Mouse (Mus musculus): Measurements from ENCODE around the gene Edn1. TPM values are rescaled to one million over a fixed set of nuclear protein-coding genes. Genes with fewer than 3 reads are reported as not detected.

The Edn1 gene
- total RNA-seq (2021) = 1 to 10 TPM; 2.6 to 3.3 TPM
- long read RNA-seq, experiment 1, partial matches to known transcripts = 0 of 1 reads
- long read RNA-seq, experiment 1, other reads (novel, unspliced or antisense) = 0 of 1 reads
- long read RNA-seq, experiment 2, transcript Edn1-201 (5 exons, 2,139 nt) = major isoform, 6 of 6 reads
- long read RNA-seq, experiment 2, partial matches to known transcripts = 0 of 6 reads
- long read RNA-seq, experiment 2, other reads (novel, unspliced or antisense) = 0 of 6 reads

GRCm38 (mm10) chr13:42301161-42301721 is at the start of gene Edn1:
Gene Edn1, plus strand, starts transcription at chr13:42301476.
- no peak for TF ChIP-seq CTCF (IDR thresholded peaks at IDR 0.05)
- H3K27ac ChIP-seq = peak within 1 kb of the TSS; percentile 13; the same call in 1 of the 2 replicates
- DNase-seq (ENCODE audit: extremely low spot score in 1 of 2, low spot score in 2 of 2) = no peak
- H3K4me3 ChIP-seq = peak within 1 kb of the TSS; percentile 43
- intact Hi-C loops (cut with DNase I) = loop anchor here (1.0 to 10.0 kb wide), 6 partner anchors 56 to 592 kb away; partner anchors contain the start of gene Hivep1

GRCm38 (mm10) chr13:42253821-42254220 is 47.5 kb upstream of the Edn1 start:
- intact Hi-C loops (cut with DNase I) = no loop called here
- TF ChIP-seq CTCF (IDR thresholded peaks at IDR 0.05) = no peak
- DNase-seq (ENCODE audit: extremely low spot score in 1 of 2, low spot score in 2 of 2) = no peak
- Histone ChIP-seq H3K4me3 (no peak overlapping the region), H3K27ac (no peak overlapping the region)

- no peak for DNase-seq (ENCODE audit: extremely low spot score in 1 of 2, low spot score in 2 of 2)
- Histone ChIP-seq H3K4me3 (no peak overlapping the region), H3K27ac (no peak overlapping the region)
- no peak for TF ChIP-seq CTCF (IDR thresholded peaks at IDR 0.05)
- intact Hi-C loops (cut with DNase I) = no loop called here
These were observed 46.2 kb upstream of the Edn1 start for GRCm38 (mm10) chr13:42255105-42255504.

- no peak for TF ChIP-seq CTCF (IDR thresholded peaks at IDR 0.05)
- H3K27ac ChIP-seq = no peak overlapping the region
- DNase-seq (ENCODE audit: extremely low spot score in 1 of 2, low spot score in 2 of 2) = no peak
- intact Hi-C loops (cut with DNase I) = no loop called here
- no peak overlapping the region for H3K4me3 ChIP-seq
These were observed 42.9 kb upstream of the Edn1 start for GRCm38 (mm10) chr13:42258422-42258821.

GRCm38 (mm10) chr13:42260667-42261066 is 40.6 kb upstream of the Edn1 start:
- intact Hi-C loops (cut with DNase I) = no loop called here
- TF ChIP-seq CTCF (IDR thresholded peaks at IDR 0.05) = no peak
- DNase-seq (ENCODE audit: extremely low spot score in 1 of 2, low spot score in 2 of 2) = no peak
- H3K4me3 ChIP-seq = no peak overlapping the region
- no peak overlapping the region for H3K27ac ChIP-seq

GRCm38 (mm10) chr13:42270051-42270450 is 31.2 kb upstream of the Edn1 start:
- H3K4me3 ChIP-seq = no peak overlapping the region
- no peak overlapping the region for H3K27ac ChIP-seq
- intact Hi-C loops (cut with DNase I) = no loop called here
- DNase-seq (ENCODE audit: extremely low spot score in 1 of 2, low spot score in 2 of 2) = no peak
- no peak for TF ChIP-seq CTCF (IDR thresholded peaks at IDR 0.05)

GRCm38 (mm10) chr13:42276774-42277454 is 24.4 kb upstream of the Edn1 start:
- TF ChIP-seq CTCF (IDR thresholded peaks at IDR 0.05) = no peak
- no peak overlapping the region for H3K4me3 ChIP-seq
- no peak overlapping the region for H3K27ac ChIP-seq
- DNase-seq (ENCODE audit: extremely low spot score in 1 of 2, low spot score in 2 of 2) = no peak
- intact Hi-C loops (cut with DNase I) = no loop called here

GRCm38 (mm10) chr13:42277751-42278150 is 23.5 kb upstream of the Edn1 start:
- Histone ChIP-seq H3K27ac (no peak overlapping the region), H3K4me3 (no peak overlapping the region)
- intact Hi-C loops (cut with DNase I) = no loop called here
- no peak for TF ChIP-seq CTCF (IDR thresholded peaks at IDR 0.05)
- no peak for DNase-seq (ENCODE audit: extremely low spot score in 1 of 2, low spot score in 2 of 2)

GRCm38 (mm10) chr13:42285896-42286295 is 15.4 kb upstream of the Edn1 start:
- Histone ChIP-seq H3K27ac (no peak overlapping the region), H3K4me3 (no peak overlapping the region)
- intact Hi-C loops (cut with DNase I) = no loop called here
- no peak for TF ChIP-seq CTCF (IDR thresholded peaks at IDR 0.05)
- no peak for DNase-seq (ENCODE audit: extremely low spot score in 1 of 2, low spot score in 2 of 2)

- intact Hi-C loops (cut with DNase I) = no loop called here
- DNase-seq (ENCODE audit: extremely low spot score in 1 of 2, low spot score in 2 of 2) = no peak
- TF ChIP-seq CTCF (IDR thresholded peaks at IDR 0.05) = no peak
- Histone ChIP-seq H3K27ac (no peak overlapping the region), H3K4me3 (no peak overlapping the region)
These were observed 14.5 kb upstream of the Edn1 start for GRCm38 (mm10) chr13:42286768-42287167.

- no peak overlapping the region for H3K27ac ChIP-seq
- no peak overlapping the region for H3K4me3 ChIP-seq
- intact Hi-C loops (cut with DNase I) = no loop called here
- DNase-seq (ENCODE audit: extremely low spot score in 1 of 2, low spot score in 2 of 2) = no peak
- no peak for TF ChIP-seq CTCF (IDR thresholded peaks at IDR 0.05)
These were observed 8.7 kb upstream of the Edn1 start for GRCm38 (mm10) chr13:42292593-42292992.

- Histone ChIP-seq H3K4me3 (no peak overlapping the region), H3K27ac (no peak overlapping the region)
- no peak for DNase-seq (ENCODE audit: extremely low spot score in 1 of 2, low spot score in 2 of 2)
- intact Hi-C loops (cut with DNase I) = no loop called here
- no peak for TF ChIP-seq CTCF (IDR thresholded peaks at IDR 0.05)
These were observed 3.0 kb upstream of the Edn1 start for GRCm38 (mm10) chr13:42298302-42298701.
